Mouse (Mus musculus): ENCODE measurements around the gene Cdh7. TPM values are rescaled to one million over a fixed set of nuclear protein-coding genes. Genes with fewer than 3 reads are reported as not detected.

Cdh7 gene
- polyA plus RNA-seq (2012; rRNA removed): 3.2 and 3.9 TPM in 2 replicates

GRCm38 (mm10) chr1:109982064-109982808, at the start of gene Cdh7:
Gene Cdh7 (plus strand): TSS chr1:109982431.

Data from central nervous system, embryonic 11.5 days (tissue).